Mouse (Mus musculus): Measurements from ENCODE around the gene Ube4b. TPM values are rescaled to one million over a fixed set of nuclear protein-coding genes. Genes with fewer than 3 reads are reported as not detected.

Ube4b gene
- total and polyA plus RNA-seq, 3 experiments = 28.4 to 104 (median 71.0) TPM

- no peak overlapping the region for H3K27ac ChIP-seq (ENCODE audit: control insufficient read depth, low read depth, low read length)
- H3K4me3 ChIP-seq (ENCODE audit: control insufficient read depth in 1 of 2, insufficient read depth in 1 of 2, low read depth in 2 of 2, low read length in 2 of 2) = no peak overlapping the region
- H3K4me1 ChIP-seq (ENCODE audit: control insufficient read depth in 1 of 2, insufficient read depth in 2 of 2, low read length in 2 of 2) = peaks cover 3 to 16% of the 10 kb centered on the region in 2 experiments
- no peak for DNase-seq (ENCODE audit: low read depth, low spot score)
- no peaks in the 10 kb centered on the region for H3K27me3 ChIP-seq (ENCODE audit: control insufficient read depth in 1 of 2, insufficient read depth in 2 of 2, low read length in 2 of 2)
- TF ChIP-seq SIN3A (IDR thresholded peaks at IDR 0.05; ENCODE audit: low read length) (no peak), CHD2 (IDR thresholded peaks at IDR 0.05; ENCODE audit: low read length) (no peak), CHD1 (IDR thresholded peaks at IDR 0.05; ENCODE audit: low read depth, low read length) (no peak), MEF2A (IDR thresholded peaks at IDR 0.05; ENCODE audit: extremely low read depth, insufficient replicate concordance, low read depth, low read length, poor library complexity, severe bottlenecking) (no peak), KAT2A (conservative IDR thresholded peaks at IDR 0.05; ENCODE audit: low read depth, low read length) (no peak)
- peaks cover 5% of the 10 kb centered on the region for H3K79me2 ChIP-seq (ENCODE audit: control insufficient read depth, insufficient read depth, low read length, poor library complexity)
- peaks cover 4 to 10% of the 10 kb centered on the region in 2 experiments; a peak in 3 of 4 replicates for H3K36me3 ChIP-seq (ENCODE audit: control insufficient read depth in 1 of 2, insufficient read depth in 2 of 2, low read length in 2 of 2)
- no peaks in the 10 kb centered on the region for H3K9me3 ChIP-seq (replicated peaks; ENCODE audit: insufficient read depth, low read length)
- no peak overlapping the region for H3K9ac ChIP-seq (ENCODE audit: control insufficient read depth, low read depth, low read length, poor library complexity, severe bottlenecking)
These were observed 25.0 kb downstream of the Ube4b start for GRCm38 (mm10) chr4:149401591-149401982.

- no peak for DNase-seq (ENCODE audit: low read depth, low spot score)
- no peaks in the 10 kb centered on the region for H3K9me3 ChIP-seq (replicated peaks; ENCODE audit: insufficient read depth, low read length)
- H3K79me2 ChIP-seq (ENCODE audit: control insufficient read depth, insufficient read depth, low read length, poor library complexity) = peaks cover 5% of the 10 kb centered on the region
- no peak overlapping the region for H3K27ac ChIP-seq (ENCODE audit: control insufficient read depth, low read depth, low read length)
- H3K27me3 ChIP-seq (ENCODE audit: control insufficient read depth in 1 of 2, insufficient read depth in 2 of 2, low read length in 2 of 2) = no peaks in the 10 kb centered on the region
- peaks cover 3 to 16% of the 10 kb centered on the region in 2 experiments for H3K4me1 ChIP-seq (ENCODE audit: control insufficient read depth in 1 of 2, insufficient read depth in 2 of 2, low read length in 2 of 2)
- TF ChIP-seq POLR2AphosphoS2 (IDR thresholded peaks at IDR 0.05; ENCODE audit: low read length) = no peak
- no peak for TF ChIP-seq GABPA (IDR thresholded peaks at IDR 0.05; ENCODE audit: low read depth, low read length)
- no peak for TF ChIP-seq MYB (IDR thresholded peaks at IDR 0.05; ENCODE audit: low read depth, low read length)
- no peak for TF ChIP-seq GATA1 (IDR thresholded peaks at IDR 0.05; ENCODE audit: low read depth, low read length)
- no peak for TF ChIP-seq RAD21 (IDR thresholded peaks at IDR 0.05; ENCODE audit: low read depth, low read length)
- no peak for TF ChIP-seq ZKSCAN1 (IDR thresholded peaks at IDR 0.05; ENCODE audit: low read depth, low read length)
- no peak for TF ChIP-seq CHD2 (IDR thresholded peaks at IDR 0.05; ENCODE audit: low read length)
- no peak for TF ChIP-seq KAT2A (conservative IDR thresholded peaks at IDR 0.05; ENCODE audit: low read depth, low read length)
- no peak for TF ChIP-seq JUND (IDR thresholded peaks at IDR 0.05; ENCODE audit: low read depth, low read length)
- no peak for TF ChIP-seq ZC3H11A (IDR thresholded peaks at IDR 0.05; ENCODE audit: low read depth, low read length)
- TF ChIP-seq ETS1 (IDR thresholded peaks at IDR 0.05; ENCODE audit: low read depth, low read length) = no peak
- no peak for TF ChIP-seq TBP (IDR thresholded peaks at IDR 0.05; ENCODE audit: low read depth, low read length)
- TF ChIP-seq POLR2A (IDR thresholded peaks at IDR 0.05; ENCODE audit: control insufficient read depth in 1 of 2, insufficient read depth in 1 of 2, low read depth in 1 of 2, low read length in 2 of 2, poor library complexity in 1 of 2) = no peak
- no peak for TF ChIP-seq MYC (IDR thresholded peaks at IDR 0.05; ENCODE audit: low read depth, low read length)
- no peak for TF ChIP-seq USF1 (IDR thresholded peaks at IDR 0.05; ENCODE audit: low read depth, low read length)
- TF ChIP-seq POLR2AphosphoS5 (IDR thresholded peaks at IDR 0.05; ENCODE audit: borderline replicate concordance, low read depth, low read length) = no peak
- TF ChIP-seq TAL1 (IDR thresholded peaks at IDR 0.05; ENCODE audit: low read length) = no peak
- H3K9ac ChIP-seq (ENCODE audit: control insufficient read depth, low read depth, low read length, poor library complexity, severe bottlenecking) = no peak overlapping the region
- H3K36me3 ChIP-seq (ENCODE audit: control insufficient read depth in 1 of 2, insufficient read depth in 2 of 2, low read length in 2 of 2) = peaks cover 4 to 10% of the 10 kb centered on the region in 2 experiments; a peak in 3 of 4 replicates
- no peak overlapping the region for H3K4me3 ChIP-seq (ENCODE audit: control insufficient read depth in 1 of 2, insufficient read depth in 1 of 2, low read depth in 2 of 2, low read length in 2 of 2)
These were observed 25.5 kb downstream of the Ube4b start for GRCm38 (mm10) chr4:149400878-149401590.

All from MEL (cell line).